Mouse (Mus musculus): ENCODE results near the gene Ntmt1.
A peak's percentile ranks its signal among the peaks of the same experiment; 100 is the strongest.

Gene Ntmt1

DNA sequence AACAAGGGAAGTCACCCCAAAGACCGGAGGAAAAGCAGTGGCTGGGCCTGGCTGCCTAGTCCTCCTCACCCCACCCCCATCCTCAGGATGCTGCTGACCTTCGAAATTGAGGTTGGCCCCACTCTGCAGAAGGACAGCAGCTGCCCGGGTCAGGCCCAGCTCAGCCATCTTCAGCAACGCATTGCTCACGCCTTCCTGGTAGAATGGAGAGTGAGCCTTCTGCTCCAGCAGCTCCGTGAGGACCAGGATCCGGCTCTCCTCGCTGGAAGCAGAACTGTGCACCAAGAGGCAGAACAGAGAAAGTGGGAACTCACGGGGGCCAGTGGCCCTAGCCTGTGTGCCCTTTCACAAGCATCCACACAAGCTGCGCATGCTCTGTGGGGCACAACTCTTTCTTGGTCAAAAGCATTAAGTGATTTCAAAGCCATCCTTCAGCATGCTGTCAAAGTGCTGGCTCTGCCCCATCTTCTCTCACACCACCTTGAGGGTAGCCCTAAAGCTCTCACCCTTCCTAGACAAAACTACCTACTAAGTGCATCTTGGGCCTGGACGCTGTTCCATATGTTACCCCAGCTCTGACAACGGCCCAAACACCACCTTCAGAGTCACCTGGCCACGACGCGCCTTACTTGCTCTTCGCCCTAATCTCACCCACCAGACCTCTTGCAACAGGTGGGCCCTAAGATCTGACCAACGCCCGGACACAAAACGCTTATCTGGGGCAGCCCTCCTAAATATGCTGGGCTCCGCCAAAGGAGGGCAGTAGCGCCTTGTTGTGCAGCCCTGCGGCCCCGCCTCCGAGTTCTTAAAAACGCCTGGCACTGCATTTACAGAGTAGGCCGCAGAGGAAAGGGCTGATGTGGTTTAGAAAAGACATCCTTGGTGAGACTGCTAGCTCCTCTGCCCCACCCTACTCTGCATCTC is 19.5 kb downstream of the Ntmt1 start:
- DNase-seq: peak; percentile 67

DNA sequence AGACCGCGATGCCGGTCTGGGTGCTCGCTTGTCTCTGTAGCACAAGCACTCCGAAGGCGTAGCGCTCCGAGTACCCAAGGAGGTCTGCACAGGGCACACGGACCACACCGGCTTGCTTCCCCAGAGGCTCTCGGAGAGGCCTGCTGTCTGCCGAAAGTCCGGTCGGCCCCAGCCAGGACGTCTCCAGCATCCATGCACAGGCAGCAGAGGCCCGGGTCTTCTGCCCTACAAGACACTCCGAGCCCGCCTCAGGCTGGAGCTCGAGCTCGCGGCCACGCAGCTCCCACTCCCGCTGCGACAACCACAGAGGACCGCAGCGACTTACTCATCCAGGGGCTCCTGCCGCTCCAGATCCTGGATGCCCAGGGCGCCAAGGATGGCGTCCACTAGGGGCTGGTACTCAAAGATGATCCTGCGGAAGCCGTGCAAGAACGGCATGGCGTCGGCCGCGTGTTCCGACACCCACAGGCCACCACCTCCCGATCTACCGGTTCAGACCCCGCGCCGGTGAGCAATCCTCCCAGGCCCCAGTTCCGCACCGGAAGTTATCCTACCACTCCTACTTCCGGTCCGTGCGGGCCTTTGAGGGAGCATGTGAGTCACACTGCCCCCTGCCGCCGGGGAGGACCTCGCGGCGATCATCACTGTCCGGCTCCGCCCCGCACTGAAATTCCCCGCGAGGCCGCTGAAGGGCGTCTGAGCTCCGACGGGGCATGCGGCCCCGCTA is 20.3 kb downstream of the Ntmt1 start:
- peak; percentile 96 for DNase-seq

DNA sequence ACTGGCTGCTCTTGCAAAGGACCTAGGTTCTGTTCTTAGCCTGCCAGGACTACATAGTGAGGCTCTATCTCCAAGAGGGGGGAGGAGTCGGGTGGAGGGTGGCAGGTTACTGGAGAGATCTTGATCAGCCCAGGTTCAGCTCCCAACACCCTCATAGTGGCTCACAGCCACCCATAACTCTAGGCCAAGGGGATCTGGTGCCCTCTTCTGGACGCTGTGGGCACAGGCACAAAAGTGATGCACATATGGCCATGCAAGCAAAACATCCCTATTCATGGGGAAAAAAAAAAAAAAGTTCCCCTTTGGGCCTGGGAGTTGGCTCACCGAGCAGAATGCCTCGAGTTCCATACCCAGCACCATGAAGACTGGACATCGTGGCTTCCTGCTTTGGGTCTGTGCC is 21.7 kb downstream of the Ntmt1 start:
- peak; percentile 49 for DNase-seq

DNA sequence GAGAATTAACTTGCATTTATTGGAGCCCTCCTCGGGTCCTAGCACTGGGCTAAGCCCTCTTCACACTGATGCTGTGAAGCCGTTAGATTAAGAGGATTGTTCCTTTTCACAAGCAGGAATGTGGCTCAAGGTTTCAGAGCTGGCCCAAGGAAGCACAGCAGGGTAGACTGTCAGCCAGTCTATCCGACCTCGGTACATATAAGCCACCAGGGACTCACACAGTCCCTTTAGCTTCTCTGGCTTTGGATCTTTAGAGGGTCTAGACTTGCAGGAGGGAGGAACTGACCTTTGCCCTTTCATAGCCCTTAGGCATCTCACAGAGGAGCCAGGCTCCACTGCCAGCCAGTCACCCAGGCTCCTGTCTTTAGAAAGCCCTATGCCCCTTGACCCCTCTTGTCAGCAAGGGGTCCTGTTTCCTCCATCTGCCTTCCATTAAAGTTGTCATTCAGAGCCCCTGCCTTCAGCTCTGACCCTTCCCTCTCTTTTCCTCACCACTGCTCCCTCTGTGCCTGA is 22.7 kb downstream of the Ntmt1 start, which contains the start of gene Asb6:
Gene Asb6 (minus strand): TSS at position 51 of the 513 bp plus-strand sequence.
- no peak for DNase-seq

DNA sequence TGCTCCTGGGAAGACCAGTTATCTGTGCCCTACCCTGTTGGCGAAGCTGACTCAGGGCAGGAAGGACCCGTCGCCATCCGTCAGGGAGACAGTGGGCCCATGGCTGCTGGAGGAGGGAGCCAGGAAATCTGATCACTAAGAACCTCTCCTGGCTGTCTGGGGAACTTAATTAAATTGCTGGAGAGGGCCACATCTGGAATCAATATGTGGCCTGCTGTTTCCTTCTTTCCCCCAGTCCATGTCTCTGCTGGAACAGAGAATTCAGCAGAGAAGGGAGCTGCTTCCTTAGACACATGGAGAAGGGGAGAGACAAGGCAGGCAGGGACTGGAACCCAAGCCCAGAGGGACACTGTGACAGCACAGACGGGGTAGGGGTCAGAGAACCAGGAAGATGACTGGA is 26.0 kb downstream of the Ntmt1 start:
- no peak for DNase-seq

DNA sequence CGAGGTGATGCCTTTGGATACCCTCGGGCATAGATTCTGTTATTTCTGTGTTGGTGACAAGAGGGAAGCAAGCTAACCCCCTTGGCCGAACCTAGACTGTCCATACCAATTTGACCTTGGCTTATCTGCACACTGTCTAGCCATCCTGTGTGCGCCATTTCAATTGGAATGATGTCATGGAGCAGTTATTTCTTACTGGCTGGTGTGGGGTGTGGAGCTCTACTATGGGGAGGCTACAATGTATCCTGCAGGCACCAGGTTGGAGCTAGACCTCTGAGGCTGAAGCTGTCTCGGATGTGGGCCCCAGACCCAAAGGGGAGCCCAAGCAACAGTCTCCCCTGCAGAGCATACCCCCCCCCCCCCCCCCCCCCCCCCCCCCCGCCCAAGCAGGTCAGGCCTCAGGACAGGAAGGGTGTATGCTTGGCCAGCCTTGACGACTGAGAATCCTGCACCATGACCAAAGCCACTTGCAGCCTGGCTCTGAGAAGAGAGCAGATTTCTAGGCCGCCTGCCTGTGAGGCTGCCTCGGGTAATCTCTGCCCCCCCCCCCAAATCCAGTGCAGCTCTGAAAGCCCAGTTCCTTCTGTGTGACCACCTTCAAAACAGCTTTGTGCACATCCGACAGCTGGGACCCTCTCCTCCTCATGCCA is 26.9 kb downstream of the Ntmt1 start, which contains the start of gene Prrx2:
Gene Prrx2 (plus strand): TSS at position 600 of the 650 bp plus-strand sequence.
- no peak for DNase-seq

GRCm38 (mm10) chr2:30836238-30836990 is 28.8 kb downstream of the Ntmt1 start:
- no peak for DNase-seq

GRCm38 (mm10) chr2:30842615-30843014 is 35.0 kb downstream of the Ntmt1 start:
- DNase-seq: no peak

- peak; percentile 18 for DNase-seq
Measured at GRCm38 (mm10) chr2:30845152-30846070, 37.8 kb downstream of the Ntmt1 start.

- no peak for DNase-seq
Measured at GRCm38 (mm10) chr2:30846236-30846635, 38.6 kb downstream of the Ntmt1 start.

GRCm38 (mm10) chr2:30846723-30847122 is 39.1 kb downstream of the Ntmt1 start:
- DNase-seq: no peak

DNA sequence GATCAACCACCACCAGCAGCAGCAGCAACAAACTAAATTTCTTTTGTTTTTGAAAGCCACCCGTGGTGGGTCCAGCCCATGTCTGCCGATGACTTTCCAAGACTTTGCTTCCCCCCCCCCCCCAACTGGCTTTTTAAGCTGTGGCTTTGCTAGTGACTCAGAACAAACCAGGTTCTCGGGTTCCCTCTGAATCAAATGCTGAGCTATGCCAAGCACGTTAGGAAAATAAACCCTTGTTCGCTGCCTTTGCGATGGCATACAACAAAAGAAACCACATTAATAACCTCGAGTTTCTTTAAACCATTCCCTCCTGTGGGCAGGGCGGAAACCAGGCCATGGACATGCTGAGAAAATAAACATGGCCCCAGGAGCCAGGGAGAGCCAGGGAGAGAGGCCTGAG is 40.6 kb downstream of the Ntmt1 start:
- DNase-seq: no peak

DNA sequence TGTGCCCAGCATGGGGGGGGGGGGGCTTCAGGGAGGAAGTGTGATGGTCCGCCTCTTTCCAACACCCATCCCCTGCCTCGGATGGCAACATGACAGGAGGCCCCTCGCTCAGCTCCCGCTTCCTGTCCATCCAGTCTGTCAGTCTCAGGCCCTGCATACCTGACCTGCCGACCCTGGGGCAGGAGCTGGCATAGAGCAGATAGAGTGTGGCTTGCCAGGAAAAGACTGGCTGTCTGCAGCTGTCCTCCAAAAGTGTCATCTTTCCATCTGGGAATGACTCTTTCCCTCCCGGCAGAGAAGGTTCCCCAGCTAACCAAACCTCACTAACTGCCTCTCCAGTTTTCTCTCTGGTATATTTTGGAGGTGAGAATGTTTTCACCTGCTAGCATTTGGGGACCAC is 43.0 kb downstream of the Ntmt1 start:
- DNase-seq: no peak

- peak; percentile 10 for DNase-seq
Measured at GRCm38 (mm10) chr2:30852771-30853313, 45.2 kb downstream of the Ntmt1 start.

DNA sequence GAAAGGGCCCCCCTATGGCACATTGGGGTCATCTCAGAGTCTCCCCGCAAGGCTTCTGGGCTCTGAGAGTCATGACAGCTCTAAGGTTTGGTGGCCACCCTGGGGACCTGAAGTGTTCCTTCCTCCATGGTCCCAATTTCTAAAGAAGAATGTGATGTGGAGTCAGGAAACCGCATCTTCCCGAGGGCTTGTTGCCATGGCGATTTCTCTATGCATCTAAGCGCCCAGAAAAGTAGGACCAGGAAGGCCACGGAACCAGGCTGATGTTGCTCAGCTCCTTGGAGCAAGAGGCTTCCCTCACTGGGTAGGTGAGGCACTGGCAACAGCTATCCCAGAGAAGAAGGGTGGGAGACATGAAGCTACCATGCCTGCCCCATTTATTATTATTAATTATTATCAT is 49.5 kb downstream of the Ntmt1 start:
- DNase-seq: no peak

GRCm38 (mm10) chr2:30859782-30860181 is 52.2 kb downstream of the Ntmt1 start:
- no peak for DNase-seq

- DNase-seq: no peak
Measured at GRCm38 (mm10) chr2:30862081-30862480, 54.5 kb downstream of the Ntmt1 start.

- no peak for DNase-seq
Measured at GRCm38 (mm10) chr2:30863574-30863973, 55.9 kb downstream of the Ntmt1 start.

DNA sequence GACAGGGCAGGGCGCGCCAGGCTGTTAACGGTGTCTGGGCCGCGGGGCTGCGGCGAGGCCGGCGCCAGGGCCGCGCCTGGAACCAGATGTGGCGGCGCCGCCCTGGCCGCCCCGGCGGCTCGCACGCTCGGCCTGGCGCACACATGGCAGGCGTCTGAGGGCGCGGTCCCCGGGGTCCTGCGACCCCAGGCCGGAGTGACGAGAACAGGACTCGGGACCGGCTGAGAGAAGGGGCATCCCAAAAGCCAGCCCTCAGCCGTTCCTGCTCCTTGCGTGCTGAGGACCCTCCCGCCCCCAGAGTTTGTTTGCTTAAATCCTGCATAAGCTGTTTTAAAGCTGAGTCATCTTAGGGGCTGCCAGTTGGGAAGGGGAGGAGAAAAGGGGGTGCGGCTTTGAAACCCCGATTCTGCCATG is 57.3 kb downstream of the Ntmt1 start:
- DNase-seq: peak; percentile 7

DNA sequence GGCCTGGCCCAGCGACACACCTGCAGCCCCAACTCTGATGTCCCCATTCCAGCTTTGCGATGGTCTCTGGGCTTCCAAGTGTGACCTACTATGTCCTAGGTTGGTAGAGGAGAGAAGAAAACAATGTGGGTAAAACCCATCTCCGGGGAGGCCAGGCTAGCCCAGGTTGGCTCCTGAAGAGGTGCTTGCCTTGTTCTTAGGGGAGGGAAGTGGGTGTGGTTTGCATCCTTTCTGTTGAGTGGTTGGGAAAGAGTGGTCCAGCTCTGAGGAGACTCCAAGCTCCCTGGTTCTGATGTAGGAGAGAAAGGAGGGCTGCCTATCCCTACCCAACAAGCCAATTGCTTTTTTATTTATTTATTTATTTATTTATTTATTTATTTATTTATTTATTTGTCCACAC is 57.8 kb downstream of the Ntmt1 start:
- no peak for DNase-seq

- DNase-seq: no peak
Measured at GRCm38 (mm10) chr2:30870863-30871262, 63.2 kb downstream of the Ntmt1 start.

Data from lung, postnatal 36 days (tissue).